Mouse (Mus musculus) spleen, postnatal 36 days (tissue): ENCODE data around the gene Pla2g7.

Experiments
- DNase-seq, 2 experiments: peaks; one replicate each; pipeline ENCODE4 v3.0.0; 2022; ENCODE audit warnings: low spot score in 2 of 2, mixed read lengths in 1 of 2

Pla2g7 gene

GRCm38 (mm10) chr17:43580456-43580855 lies 12.6 kb downstream of the Pla2g7 start:
- DNase-seq = no peak

DNA sequence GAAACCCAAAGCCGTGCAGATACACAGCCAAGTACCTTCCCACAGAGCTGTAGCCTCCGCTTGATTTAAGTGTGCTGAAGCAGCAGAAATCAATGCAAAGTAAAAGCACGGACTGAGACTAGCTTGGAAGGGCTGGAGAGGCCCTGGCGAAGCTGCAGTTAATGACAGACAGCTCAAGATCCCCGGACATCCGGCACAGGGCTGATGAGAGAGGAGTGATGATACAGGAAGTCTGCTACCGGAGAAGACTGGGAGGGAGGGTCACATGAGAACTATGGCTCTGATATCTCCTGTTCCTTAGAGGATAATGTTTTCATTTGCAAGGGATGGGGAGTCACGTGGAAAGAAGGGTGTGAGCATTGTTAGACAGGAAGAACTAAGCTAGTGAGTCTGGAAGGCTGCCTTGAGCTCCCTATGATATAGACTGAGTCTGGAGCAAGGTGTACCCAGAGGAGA lies 13.1 kb downstream of the Pla2g7 start:
- no peak for DNase-seq

DNA sequence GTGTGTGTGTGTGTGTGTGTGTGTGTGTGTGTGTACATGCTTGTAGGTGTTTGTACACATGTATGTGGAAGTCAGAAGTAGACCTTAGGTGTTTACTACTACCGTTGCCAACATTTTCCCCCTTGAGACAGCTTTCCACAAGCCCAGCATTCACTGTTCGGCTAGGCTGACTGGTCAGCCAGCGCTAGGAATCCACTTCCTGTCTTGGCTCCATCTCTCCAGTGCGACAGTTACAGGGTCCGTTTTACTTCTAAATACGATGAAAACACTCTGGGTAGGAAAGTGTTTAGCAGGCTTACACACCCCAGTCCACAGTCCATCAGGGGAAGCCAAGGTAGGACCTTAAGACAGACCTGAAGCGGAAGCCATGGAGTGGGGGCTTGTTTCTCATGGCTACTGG lies 16.9 kb downstream of the Pla2g7 start:
- no peak for DNase-seq

GRCm38 (mm10) chr17:43587278-43587677 lies 19.4 kb downstream of the Pla2g7 start:
- no peak for DNase-seq

- DNase-seq = no peak
Observed at GRCm38 (mm10) chr17:43589750-43590149, 21.9 kb downstream of the Pla2g7 start.

DNA sequence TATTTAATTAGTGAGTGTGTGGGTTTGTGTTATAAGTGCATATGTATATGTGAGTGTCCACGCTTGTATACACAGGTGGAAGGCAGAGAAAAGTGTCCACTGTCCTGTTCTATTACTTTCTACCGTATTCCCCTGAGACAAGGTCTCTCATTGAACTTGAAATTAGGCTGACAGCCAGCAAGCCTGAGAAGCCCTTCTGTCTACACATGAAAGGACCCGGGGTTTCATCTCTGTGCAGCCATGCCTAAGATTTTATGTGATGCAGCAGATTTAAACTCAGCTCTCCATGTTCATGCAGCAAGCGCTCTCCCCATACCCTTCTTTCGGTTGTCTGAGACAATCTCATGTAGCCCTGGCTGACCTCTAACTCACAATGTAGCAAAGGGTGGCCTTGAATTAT lies 22.6 kb downstream of the Pla2g7 start:
- no peak for DNase-seq

DNA sequence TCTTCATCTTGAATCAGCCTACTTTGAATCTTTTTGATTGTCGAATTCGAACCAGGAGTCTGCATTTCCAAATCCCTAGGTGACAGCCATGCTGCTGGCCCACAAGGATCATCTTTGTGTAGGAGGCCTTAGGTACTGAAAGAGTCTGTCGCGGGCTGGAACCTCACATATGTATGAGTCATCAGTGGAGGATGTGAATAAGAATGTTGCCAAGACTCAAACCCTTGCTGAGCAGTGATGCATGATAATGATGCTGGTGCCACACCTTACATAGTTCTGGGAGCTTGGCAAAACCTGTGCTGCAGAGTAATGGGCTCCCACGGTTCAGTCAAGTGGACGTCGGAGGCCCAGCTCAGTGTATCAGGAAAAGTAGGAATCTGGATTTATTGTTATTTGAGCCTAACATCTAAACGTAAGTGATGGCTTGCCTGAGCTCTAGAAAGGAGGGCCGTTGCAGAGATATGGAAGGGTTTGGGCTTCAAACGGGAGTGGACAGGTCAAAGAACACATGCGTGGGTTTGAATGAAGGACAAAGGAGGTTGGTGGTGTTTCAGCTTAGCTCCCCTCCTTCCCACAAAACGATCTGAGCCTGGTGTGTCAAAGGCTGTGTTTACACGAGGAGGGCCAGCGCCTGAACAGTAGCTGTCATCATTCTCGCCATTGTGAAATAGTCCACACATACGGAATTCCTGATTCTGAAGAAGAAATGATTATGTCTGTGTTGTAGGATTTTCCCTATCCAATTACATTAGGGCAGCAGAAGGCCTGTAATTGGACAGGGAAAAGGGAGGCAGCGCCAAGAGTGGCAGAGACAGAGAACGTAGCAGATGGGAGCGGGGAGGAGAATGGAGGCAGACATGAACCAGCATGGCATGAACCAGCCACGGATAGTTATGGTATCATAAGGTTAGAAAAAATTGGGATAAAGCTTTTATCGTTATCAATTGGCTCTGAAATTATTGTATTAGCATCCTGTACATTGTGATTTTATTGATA lies 24.7 kb downstream of the Pla2g7 start:
- DNase-seq = no peak

- DNase-seq = no peak
Observed at GRCm38 (mm10) chr17:43597742-43598141, 29.8 kb downstream of the Pla2g7 start.

- DNase-seq = no peak
Observed at GRCm38 (mm10) chr17:43598706-43599105, 30.8 kb downstream of the Pla2g7 start.

DNA sequence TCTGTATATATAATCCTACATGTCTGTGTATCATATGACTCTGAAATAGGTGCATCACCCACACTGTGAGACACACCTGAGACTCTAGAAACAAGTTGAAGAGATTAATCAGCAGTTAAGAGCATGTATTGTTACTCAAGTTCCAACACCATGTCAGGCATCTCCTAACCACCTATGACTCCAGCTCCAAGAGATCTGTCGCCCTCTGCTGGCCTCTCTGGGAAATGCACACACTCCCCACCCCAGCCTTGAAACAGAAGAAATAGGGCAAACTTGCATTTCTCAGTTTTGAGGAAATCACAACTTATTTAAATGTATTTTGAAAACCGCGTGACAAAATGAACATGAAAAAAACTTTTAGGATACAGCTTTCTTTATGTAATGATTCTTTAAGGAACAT lies 38.8 kb downstream of the Pla2g7 start:
- peak; percentile 38 to 47 for DNase-seq

- peak in 1 of 2 experiments; percentile 7 for DNase-seq
Observed at GRCm38 (mm10) chr17:43611586-43611985, 43.7 kb downstream of the Pla2g7 start.

DNA sequence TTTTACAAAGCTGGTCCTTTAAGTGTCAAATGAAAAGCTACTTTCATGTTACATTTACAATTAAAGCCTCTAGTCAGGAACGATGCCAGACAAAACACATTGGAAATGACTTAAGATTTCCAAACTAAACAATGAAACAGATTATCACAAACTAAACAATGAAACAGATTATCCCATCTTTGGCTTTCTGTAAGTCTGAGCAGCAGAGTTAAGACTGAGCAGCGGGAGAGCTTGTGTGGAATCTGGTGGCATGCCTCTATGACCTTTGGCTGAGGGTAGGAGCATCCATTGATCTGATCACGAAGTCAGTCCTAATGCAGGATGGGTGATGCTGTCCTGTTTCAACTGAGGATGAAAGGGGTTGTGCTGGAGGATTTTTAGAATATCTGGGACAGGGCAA lies 44.3 kb downstream of the Pla2g7 start:
- DNase-seq = no peak

- DNase-seq = no peak
Observed at GRCm38 (mm10) chr17:43619156-43619555, 51.3 kb downstream of the Pla2g7 start.

DNA sequence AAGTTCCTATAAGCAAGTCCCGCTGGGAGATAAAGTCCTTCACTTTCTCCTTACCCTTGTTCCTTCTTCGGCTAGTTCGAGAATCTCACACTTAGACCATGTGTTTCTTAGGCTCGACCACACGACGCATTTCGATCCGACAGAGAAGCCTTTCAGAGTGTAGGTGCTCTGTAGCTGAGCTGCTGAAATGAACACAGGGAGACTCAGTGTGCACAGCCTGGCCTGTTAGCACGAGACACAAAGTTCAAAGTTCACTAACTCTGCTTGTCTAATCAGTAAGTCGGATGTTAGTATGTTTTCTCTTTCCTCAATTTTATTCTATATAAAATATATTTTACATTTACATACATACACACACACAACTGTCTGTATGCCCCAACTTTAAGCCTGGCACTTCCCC lies 54.2 kb downstream of the Pla2g7 start:
- DNase-seq = no peak

GRCm38 (mm10) chr17:43628246-43628645 lies 60.3 kb downstream of the Pla2g7 start:
- DNase-seq = no peak

DNA sequence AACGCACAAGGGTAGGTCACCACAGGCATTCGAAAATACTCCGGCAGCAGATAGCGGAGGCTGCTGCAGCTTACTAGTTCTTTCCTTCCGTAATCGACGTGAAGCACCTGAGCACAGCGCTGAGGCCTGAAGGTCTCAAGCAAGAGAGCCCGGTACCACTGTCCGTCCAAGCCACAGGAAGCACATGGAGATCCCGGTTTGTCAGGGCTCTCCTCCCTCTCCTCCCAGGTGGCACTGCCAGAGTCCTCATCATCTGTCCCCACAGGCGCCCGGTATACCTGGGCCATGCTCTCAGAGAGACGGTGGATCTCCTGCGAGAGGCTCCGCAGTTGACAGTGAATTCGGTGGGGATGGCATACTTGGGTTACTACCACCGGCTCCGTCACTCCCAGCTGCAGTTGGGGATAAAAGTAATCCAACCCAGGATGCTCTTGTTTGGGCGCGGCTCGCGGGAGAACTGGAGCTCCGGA lies 61.2 kb downstream of the Pla2g7 start:
- DNase-seq = no peak

DNA sequence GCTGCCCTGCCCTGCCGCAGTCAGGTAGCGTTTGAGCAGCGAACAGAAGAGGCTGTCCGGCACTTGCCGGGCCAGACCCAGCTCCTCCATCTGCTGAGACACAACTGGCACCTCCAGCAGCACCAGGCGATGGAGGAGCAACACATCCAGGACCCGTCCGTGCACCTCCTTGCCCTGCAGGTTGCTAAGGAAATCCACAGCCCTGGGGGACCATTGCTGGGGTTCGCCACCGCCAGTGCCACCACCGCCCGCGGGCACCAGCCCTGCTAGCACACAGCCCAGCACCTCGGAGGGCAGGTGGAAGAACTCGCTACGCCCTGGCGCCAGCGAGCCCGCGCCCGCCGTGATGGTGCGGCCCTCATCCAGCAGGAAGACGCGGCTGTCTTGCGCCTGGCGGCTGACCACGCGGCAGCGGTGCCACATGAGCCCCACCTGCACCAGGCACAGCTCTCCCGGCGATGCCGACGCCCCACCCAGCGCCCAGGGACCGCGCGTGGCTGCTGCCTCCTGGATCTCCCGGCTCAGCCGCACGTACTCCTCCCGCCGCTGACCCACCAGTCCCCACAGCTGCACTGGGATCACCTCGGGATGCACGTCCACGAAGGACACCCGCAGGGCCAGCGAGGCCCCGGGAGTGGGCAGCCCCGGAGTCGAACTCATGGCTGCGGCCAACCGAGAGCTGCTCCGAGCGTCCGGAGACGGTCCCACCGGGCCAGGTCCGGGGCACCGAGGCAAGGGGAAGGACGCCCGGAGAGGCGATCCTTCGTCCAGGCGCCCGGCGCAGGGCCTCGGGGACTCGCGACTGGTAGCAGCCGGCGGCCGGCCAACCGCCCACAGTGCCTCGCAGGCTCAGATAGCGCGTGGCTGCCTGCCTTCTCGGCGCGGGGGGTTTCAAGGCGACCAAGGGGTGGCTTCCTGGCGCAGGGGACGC lies 61.9 kb downstream of the Pla2g7 start, which contains the start of gene Tdrd6:
Gene Tdrd6 (minus strand): TSS at position 804 of the 931 bp plus-strand sequence.
- DNase-seq = no peak

DNA sequence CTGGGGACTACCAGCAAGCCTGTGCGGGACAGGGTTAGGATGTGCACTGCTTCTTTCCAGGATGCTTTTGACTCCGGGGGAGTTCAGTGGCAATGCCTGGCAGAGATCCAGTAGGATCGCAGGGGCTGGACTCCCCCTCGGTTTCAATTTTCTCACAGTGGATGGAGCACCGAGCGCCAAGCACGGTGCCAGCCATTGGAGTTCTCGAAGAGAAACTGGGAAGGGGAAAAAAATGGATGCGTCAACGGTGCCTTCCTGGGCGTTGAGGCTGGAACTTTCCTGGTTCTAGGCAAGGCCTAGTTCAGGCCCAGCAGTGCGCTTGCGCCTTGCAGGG lies 62.5 kb downstream of the Pla2g7 start:
- DNase-seq = no peak

- DNase-seq = no peak
Observed at GRCm38 (mm10) chr17:43637146-43637545, 69.2 kb downstream of the Pla2g7 start.

DNA sequence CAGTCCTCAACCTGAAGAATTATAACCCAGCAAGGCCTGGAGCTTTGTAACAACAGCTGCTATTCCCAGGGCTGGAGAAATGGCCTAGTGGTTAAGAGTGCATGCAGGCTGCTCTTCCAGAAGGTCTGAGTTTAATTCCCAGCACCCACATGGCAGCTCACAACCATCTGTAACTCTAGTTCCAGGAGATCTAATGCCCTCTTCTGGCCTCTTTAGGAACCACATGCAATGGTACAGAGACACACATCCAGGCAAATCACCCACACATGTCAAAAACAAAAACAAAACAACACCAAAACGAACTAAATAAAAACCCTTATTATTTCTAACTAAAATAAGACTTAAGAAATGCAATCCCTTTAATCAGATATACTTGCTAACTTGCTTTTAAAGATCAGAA lies 72.9 kb downstream of the Pla2g7 start:
- no peak for DNase-seq

DNA sequence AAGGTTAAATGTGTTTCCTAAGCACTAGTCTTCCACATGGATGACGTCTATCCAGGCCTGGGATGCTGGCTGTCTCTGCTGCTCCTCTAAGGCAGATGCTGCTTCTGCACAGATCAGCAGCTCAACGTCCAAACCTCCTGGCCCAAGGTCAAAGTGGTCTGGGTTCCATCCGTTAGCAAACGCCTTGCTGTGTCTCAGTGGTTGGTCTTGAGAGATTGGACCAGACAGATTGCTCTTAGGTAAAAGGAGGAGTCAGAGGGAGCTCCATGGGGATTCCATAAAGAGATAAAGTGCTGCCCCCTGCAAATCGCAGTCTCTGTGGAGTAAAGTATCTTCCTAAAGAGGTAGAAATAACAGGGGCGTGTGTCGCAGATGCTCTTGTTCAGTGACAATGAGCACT lies 75.3 kb downstream of the Pla2g7 start:
- no peak for DNase-seq

DNA sequence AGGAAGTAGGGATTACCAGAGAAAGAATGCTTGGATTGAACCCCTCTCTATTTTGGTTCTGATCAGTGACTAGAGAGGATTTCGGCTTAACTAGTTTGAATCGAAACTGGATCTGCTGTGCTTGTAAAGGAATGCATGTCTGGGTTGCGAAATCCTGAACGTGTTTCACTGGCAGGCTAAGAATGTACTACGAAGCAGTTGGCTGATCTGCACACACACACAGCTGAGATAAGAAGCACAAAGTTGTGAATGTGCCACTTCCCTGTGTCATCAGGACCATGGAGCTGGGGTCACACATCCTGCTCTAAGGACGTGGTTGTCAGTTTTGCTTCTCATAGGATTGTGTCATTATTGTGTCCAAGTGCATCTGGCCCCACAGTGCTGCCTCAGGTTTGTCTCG lies 76.5 kb downstream of the Pla2g7 start:
- no peak for DNase-seq
